Mouse (Mus musculus): Measurements from ENCODE around the gene Pcgf5.

The Pcgf5 gene

DNA sequence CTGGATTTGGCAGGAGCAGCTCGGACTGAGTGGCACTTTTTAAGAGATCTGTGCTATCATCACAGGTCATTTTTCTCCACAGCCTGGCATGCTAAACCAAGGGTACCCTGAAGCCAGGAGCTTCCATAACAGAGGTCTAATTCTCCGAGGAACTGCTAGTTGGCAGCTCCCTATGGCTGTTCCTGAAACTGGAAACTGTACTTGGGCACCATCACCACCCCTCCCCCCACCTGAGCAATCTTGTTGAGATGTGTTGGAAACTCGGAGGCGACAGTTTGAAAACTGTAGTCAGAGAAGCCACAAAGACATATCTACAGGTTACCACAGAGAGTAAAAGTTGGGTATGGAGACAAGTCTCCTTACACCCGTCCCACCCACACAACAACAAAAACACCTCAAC lies 129.6 kb downstream of the Pcgf5 start:
- DNase-seq (ENCODE audit: low read depth, low spot score) = no peak

GRCm38 (mm10) chr19:36490911-36491310 lies 142.8 kb downstream of the Pcgf5 start:
- DNase-seq (ENCODE audit: low read depth, low spot score) = no peak

GRCm38 (mm10) chr19:36495555-36495954 lies 147.4 kb downstream of the Pcgf5 start:
- no peak for DNase-seq (ENCODE audit: low read depth, low spot score)

GRCm38 (mm10) chr19:36496532-36496931 lies 148.4 kb downstream of the Pcgf5 start:
- no peak for DNase-seq (ENCODE audit: low read depth, low spot score)

GRCm38 (mm10) chr19:36497067-36497466 lies 149.0 kb downstream of the Pcgf5 start:
- no peak for DNase-seq (ENCODE audit: low read depth, low spot score)

- no peak for DNase-seq (ENCODE audit: low read depth, low spot score)
Measured at GRCm38 (mm10) chr19:36497744-36498143, 149.6 kb downstream of the Pcgf5 start.

DNA sequence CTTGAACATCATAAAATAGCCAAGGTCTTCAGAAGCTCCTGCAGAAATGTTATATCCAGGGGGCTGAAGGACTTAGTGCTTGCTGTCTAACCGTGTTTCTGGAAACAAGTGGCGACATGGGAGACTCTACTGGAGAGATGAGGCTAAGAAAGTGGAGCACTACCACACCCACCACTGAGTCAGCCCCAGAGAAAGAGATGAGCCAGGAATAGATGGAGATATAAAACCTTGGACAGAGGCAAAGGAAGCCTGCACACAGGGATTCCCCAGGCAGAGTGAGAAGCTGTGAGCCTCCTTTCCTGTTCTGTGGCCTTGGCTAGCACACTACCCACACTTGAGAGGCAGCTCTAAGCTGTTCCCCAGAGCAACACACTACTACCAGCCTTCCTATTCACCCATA lies 156.6 kb downstream of the Pcgf5 start:
- no peak for DNase-seq (ENCODE audit: low read depth, low spot score)
